Mouse (Mus musculus) cerebellum, postnatal 36 days (tissue): ENCODE results near the gene Trim2.

Experiments
- DNase-seq, 2 experiments: peaks; one replicate each; pipeline ENCODE4 v3.0.0; 2021 to 2022; ENCODE audit warnings: mixed read lengths in 2 of 2

Trim2 gene

DNA sequence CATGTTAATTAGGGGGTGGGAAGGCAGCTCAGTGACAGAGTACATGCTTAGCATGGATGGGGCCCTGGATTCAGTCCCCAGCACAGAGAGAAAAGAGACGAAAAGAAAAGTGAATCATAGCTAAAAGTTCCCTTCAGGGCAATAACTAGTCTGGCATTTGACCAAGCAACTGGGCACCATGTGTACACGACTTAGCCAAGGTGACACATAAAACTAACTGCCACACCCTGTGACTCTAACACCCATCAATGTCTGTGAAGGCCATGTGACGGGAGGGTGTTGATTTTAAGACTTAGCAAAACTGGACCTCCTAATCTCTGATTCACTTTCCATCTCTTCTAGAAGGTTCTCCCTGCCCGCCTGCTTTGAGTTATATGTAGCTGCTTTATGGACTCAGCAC lies 12.2 kb upstream of the Trim2 start:
- no peak for DNase-seq

GRCm38 (mm10) chr3:84314651-84315191 lies 8.0 kb upstream of the Trim2 start:
- peak; percentile 30 to 58 for DNase-seq

DNA sequence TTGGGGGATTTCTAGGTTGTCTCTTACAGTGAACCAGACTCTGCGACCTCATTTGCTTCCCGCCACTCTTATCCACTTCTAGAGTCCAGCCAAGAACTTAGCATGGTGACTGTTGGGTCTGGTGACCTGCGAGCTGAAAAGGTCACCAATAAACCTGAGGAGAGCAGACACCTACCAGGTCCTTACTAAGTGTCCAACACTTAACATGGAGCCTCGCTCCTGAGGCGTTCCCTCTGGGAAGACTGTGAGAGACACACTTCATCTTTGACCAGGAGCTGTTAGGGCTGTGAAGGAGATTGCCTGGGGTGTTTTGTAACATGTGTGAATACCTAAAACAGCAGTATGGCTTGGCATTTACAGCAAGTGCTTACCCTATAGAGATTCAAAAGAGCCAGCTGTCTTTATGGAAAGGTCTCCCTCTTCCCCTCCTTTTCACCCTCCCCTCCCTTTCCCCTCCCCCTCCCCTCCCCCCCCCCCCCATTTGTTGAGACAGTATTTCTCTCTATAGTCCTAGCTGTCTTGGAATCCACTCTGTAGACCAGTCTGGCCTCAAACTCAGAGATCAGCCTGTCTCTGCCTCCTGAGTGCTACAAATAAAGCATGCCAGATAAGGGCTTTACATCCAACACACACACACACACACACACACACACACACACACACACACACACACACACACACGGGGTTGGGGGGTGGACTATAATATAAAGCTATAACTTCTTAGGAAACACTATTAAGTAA lies 7.3 kb upstream of the Trim2 start:
- DNase-seq: no peak

- peak; percentile 53 to 71 for DNase-seq
These were observed 6.5 kb upstream of the Trim2 start for GRCm38 (mm10) chr3:84313003-84313800.

GRCm38 (mm10) chr3:84312326-84312725 lies 5.6 kb upstream of the Trim2 start:
- DNase-seq: no peak

- no peak for DNase-seq
These were observed 839 bp upstream of the Trim2 start for GRCm38 (mm10) chr3:84307516-84307915.

- DNase-seq: no peak
These were observed 761 bp downstream of the Trim2 start for GRCm38 (mm10) chr3:84305722-84306510.

DNA sequence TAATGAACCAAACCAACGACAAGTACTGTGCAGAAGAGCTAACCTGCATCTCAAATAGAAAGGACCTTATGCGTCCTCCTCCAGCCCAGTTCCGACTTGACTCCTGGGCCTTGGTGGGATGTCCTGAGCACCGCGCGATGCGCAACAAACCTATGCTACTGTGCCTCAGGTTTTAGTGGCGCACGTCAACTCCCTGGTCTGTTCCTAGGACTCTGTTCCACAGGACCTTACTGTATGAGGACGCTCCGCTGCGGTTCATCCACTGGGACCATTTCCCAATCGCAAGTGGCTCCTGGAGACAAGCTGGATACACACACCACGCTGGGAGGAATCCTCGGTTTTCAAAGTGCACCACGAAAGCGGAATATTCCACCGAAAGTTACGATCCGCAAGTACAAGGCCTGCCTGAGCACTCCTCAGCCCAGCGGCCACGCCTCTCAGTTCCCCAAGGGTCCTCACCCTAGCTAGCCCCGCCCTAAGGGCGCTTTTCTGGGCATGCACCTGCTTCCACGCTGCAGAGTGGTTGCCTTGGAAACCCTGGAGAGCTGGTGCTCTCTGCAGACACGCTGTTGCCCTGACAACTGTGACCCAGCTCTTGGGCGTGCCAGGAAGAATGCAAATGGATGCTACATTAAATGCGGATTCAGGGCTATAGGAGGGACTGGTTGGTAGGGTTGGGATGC lies 1.5 kb downstream of the Trim2 start:
- peak; percentile 43 to 53 for DNase-seq

DNA sequence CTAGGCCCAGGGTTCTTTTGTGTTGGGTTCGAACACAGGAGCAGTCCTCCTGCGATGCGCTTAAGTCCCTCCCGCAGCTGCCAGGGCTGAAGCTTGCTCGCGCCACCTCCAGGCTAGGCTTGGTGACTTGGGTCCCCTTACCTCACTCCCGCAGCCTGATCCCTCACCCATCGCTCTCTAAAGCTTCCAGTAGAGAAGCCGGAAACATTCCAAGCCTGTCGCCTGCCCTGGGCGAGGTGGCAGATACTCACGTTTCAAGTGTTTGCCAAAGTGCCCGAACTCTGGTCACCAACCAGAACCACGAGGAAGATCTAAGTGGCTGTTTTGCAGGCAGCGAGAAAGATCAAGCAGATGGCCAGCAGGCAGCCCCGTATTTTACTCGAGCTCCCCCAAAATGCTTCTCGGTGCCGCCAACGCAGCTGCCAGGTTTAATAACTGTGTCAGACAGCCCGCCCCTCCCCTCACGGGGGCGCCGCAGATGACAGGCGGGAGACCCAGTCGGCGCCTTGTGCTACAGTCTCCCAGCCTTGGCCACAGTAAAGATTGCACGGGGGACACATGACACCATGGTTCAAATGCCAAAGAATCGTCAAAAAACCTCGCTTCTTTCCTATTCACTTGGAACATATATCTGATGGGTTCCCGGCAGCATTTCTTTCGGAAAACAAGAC lies 2.2 kb downstream of the Trim2 start:
- DNase-seq: peak; percentile 37 to 45

- DNase-seq: no peak
These were observed 3.2 kb downstream of the Trim2 start for GRCm38 (mm10) chr3:84303395-84303949.

DNA sequence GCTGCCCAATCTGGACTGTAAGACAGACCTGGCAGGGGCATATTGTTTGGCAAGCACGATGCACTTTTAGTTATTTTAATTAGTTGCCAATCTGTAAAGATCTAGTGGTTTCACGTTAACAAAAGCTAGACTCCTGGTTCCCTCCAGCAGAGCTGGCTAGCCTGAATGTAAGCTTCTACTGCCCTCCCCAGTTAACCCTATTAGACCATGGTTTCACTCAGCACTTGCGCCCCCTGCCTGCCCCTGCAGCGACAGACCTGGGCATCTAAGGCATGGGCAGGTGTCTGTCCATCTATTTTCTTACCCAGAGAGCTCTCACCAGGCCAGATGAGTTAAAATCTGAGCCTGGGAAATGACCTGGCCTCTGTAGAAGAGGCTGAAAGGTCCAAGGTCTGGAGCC lies 4.4 kb downstream of the Trim2 start:
- DNase-seq: peak; percentile 38 to 57

DNA sequence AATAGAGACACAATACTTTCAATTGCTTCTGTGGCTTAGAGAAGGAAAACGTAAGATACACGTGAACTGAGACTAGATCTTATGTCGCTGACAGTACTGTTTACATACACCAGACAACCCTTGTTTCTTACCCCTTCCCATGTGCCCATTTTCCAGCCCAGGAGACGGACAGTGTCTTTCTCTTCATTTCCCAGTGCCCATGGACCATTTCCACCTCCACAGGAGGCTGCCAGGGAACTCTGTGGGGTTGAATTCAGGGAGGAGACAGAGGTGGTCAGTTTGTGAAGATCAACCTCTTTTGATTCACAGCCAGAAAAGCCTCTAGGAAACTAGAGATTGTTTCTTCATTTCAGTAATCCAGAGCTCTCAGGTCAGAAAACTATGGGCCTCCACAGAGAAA lies 5.0 kb downstream of the Trim2 start:
- no peak for DNase-seq

GRCm38 (mm10) chr3:84298186-84298585 lies 8.5 kb downstream of the Trim2 start:
- DNase-seq: no peak

DNA sequence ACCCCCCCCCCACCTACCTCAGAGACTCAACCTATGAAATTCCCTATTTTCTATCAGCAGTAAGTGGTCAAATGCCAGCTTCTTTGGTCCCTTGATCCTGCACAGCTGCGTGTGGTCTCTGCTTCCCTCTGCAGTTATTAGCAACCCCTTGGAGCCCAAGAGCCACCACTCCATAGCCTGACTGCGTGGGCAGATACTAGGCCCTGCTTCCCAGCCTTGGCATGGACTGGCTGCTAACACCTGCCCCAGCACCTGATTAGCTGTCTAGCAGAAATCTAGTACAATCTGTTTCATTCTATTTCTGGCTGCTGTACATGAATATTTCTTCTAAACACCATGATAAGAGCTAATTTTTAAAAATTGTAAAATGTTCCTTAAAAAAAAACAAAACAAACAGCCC lies 10.0 kb downstream of the Trim2 start:
- no peak for DNase-seq

DNA sequence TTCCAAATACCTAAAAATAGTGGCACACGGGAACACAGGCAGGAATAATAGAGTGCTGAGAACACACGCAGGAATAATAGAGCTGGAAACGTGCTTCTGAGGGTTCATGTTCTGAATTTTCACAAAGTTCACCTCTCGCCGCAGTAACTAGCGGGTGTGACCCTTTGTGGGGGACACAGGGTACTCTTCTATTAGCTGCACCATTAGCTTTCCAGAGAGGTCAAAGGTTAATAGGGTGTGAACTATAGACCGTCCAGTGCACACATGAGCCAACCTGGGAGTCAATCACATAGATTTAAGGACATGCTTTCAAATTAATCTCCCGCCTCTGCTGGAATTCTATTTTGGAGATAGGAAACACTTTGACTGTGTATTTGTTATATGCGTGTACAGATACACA lies 11.9 kb downstream of the Trim2 start:
- DNase-seq: no peak

GRCm38 (mm10) chr3:84293666-84294595 lies 12.7 kb downstream of the Trim2 start:
- no peak for DNase-seq

DNA sequence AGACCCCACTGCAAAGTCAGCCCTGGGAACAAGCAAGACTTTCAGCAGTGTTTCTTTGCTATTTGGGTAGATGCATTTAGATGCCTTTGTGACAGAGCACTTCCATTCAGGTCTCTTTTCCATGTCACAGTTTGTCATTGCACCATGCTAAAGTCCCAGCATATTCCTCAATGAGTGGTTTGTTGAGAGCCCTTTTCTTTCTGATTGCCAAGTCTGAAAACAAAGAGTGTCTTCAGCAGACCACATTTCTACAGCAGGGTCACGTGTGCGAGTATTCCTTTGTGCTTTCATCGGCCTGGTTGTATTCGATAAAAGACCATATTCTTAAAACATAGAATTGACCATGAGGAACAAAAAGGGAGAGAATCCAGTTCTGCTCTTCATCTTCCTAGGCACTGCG lies 14.4 kb downstream of the Trim2 start:
- no peak for DNase-seq

DNA sequence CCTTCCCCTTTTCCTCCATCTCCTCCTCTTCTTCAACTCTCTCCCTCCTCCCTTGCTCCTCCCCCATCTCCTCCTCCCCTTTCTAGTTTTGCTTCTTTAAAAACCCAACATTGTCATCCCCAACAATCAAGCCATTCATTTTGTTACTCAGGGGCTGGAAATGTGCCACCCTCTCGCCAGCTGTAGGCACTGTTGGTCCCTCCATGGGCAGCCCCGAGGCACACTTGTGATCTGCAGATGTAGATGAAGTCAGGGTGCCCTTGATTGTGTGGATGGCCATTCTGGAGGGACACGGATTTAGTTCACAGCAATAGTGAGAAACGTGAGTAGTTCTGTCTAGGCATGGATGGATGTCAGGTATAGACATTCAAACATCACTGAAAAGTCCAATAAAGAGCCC lies 17.7 kb downstream of the Trim2 start:
- DNase-seq: no peak

- DNase-seq: no peak
These were observed 19.4 kb downstream of the Trim2 start for GRCm38 (mm10) chr3:84287256-84287655.

- DNase-seq: no peak
These were observed 20.4 kb downstream of the Trim2 start for GRCm38 (mm10) chr3:84286311-84286710.
